Mouse (Mus musculus) left cerebral cortex, postnatal 10 days (tissue): Measurements from ENCODE around the gene Eogt. TPM values are rescaled to one million over a fixed set of nuclear protein-coding genes. Genes with fewer than 3 reads are reported as not detected.
A peak's percentile ranks its signal among the peaks of the same experiment; 100 is the strongest.

Experiments
- DNase-seq, 2 experiments: peaks; one replicate each; pipeline ENCODE4 v3.0.0; 2021 to 2022; ENCODE audit warnings: low spot score in 2 of 2, mixed read lengths in 1 of 2; ENCODE audit errors: extremely low spot score in 1 of 2
- intact Hi-C: fragments of 180-260 bp; cut with DNase I; formaldehyde crosslinking; loops from one replicate; pipeline ENCODE4 v1.15.1; 2025
- total RNA-seq, 2 experiments: library from RNA; stranded (reverse); gene quantifications; 2 replicates each; pipeline ENCODE4 v1.2.3; 2021

The Eogt gene
- total RNA-seq, result 10 to 100 TPM; 31.4 to 36.6 TPM

GRCm38 (mm10) chr6:97148383-97149251 is at the start of gene Eogt:
TSS of gene Eogt (minus strand) at chr6:97149182.
- intact Hi-C loops, result loop anchor here (10.0 kb wide), 1 partner anchor 596 kb away; no protein-coding TSS in a partner anchor

GRCm38 (mm10) chr6:97179367-97179828 is 30.4 kb upstream of the Eogt start:
- peak in 1 of 2 experiments; percentile 8 for DNase-seq

More at GRCm38 (mm10) chr6:97148383-97149251, at the start of gene Eogt:
- DNase-seq, result peak; percentile 43 to 89

GRCm38 (mm10) chr6:97178491-97179366 is 29.7 kb upstream of the Eogt start, which contains the start of gene Tmf1:
TSS of gene Tmf1 (minus strand) at chr6:97179122.
- intact Hi-C loops, result no loop called here
- DNase-seq, result peak; percentile 92 to 98

More at GRCm38 (mm10) chr6:97179367-97179828, 30.4 kb upstream of the Eogt start:
- intact Hi-C loops, result no loop called here

- intact Hi-C loops, result no loop called here
- DNase-seq, result no peak
These were observed 26.7 kb upstream of the Eogt start for GRCm38 (mm10) chr6:97175716-97176115.

- intact Hi-C loops, result no loop called here
- no peak for DNase-seq
These were observed 1.2 kb upstream of the Eogt start for GRCm38 (mm10) chr6:97150156-97150555.

GRCm38 (mm10) chr6:97149721-97150120 is 739 bp upstream of the Eogt start:
- intact Hi-C loops, result loop anchor here (10.0 kb wide), 1 partner anchor 595 kb away; no protein-coding TSS in a partner anchor
- no peak for DNase-seq

GRCm38 (mm10) chr6:97147755-97148382 is 1.1 kb downstream of the Eogt start:
- intact Hi-C loops, result loop anchor here (10.0 kb wide), 1 partner anchor 597 kb away; no protein-coding TSS in a partner anchor
- DNase-seq, result peak; percentile 41 to 84

- intact Hi-C loops, result loop anchor here (10.0 kb wide), 1 partner anchor 600 kb away; no protein-coding TSS in a partner anchor
- peak in 1 of 2 experiments; percentile 33 for DNase-seq
These were observed 3.8 kb downstream of the Eogt start for GRCm38 (mm10) chr6:97145156-97145555.

GRCm38 (mm10) chr6:97144359-97144758 is 4.6 kb downstream of the Eogt start:
- DNase-seq, result peak in 1 of 2 experiments; percentile 81

GRCm38 (mm10) chr6:97142611-97143010 is 6.4 kb downstream of the Eogt start:
- intact Hi-C loops, result loop anchor here (10.0 kb wide), 1 partner anchor 602 kb away; no protein-coding TSS in a partner anchor
- DNase-seq, result no peak

More at GRCm38 (mm10) chr6:97144359-97144758, 4.6 kb downstream of the Eogt start:
- intact Hi-C loops, result loop anchor here (10.0 kb wide), 1 partner anchor 600 kb away; no protein-coding TSS in a partner anchor

- no peak for DNase-seq
- intact Hi-C loops, result loop anchor here (10.0 kb wide), 1 partner anchor 603 kb away; no protein-coding TSS in a partner anchor
These were observed 7.2 kb downstream of the Eogt start for GRCm38 (mm10) chr6:97141811-97142210.

GRCm38 (mm10) chr6:97132707-97133303 is 16.2 kb downstream of the Eogt start:
- DNase-seq, result no peak
- intact Hi-C loops, result no loop called here

- DNase-seq, result no peak
- intact Hi-C loops, result no loop called here
These were observed 17.2 kb downstream of the Eogt start for GRCm38 (mm10) chr6:97131808-97132207.

- intact Hi-C loops, result no loop called here
- DNase-seq, result no peak
These were observed 18.0 kb downstream of the Eogt start for GRCm38 (mm10) chr6:97130979-97131378.

- intact Hi-C loops, result no loop called here
- no peak for DNase-seq
These were observed 24.5 kb downstream of the Eogt start for GRCm38 (mm10) chr6:97124336-97125010.

- intact Hi-C loops, result no loop called here
- DNase-seq, result no peak
These were observed 28.1 kb downstream of the Eogt start for GRCm38 (mm10) chr6:97120922-97121321.

- no peak for DNase-seq
- intact Hi-C loops, result no loop called here
These were observed 30.7 kb downstream of the Eogt start for GRCm38 (mm10) chr6:97118327-97118726.
